Mouse (Mus musculus): ENCODE measurements around the gene C1qtnf5. TPM values are rescaled to one million over a fixed set of nuclear protein-coding genes. Genes with fewer than 3 reads are reported as not detected.

C1qtnf5 gene
- polyA plus RNA-seq, 1 experiment = not detected

GRCm38 (mm10) chr9:44074395-44075275 is 32.4 kb upstream of the C1qtnf5 start:
- Histone ChIP-seq H3K9me3 (replicated peaks; ENCODE audit: control insufficient read depth, insufficient read depth, low read length, poor library complexity, severe bottlenecking) (no peaks in the 10 kb centered on the region), H3K27me3 (ENCODE audit: control insufficient read depth, insufficient read depth, low read length, poor library complexity, severe bottlenecking) (no peaks in the 10 kb centered on the region), H3K4me1 (ENCODE audit: control insufficient read depth, insufficient read depth, low read length) (peaks cover 2% of the 10 kb centered on the region), H3K4me3 (ENCODE audit: low read depth, low read length) (no peak overlapping the region), H3K36me3 (ENCODE audit: control insufficient read depth, insufficient read depth, low read length, poor library complexity, severe bottlenecking) (no peaks in the 10 kb centered on the region), H3K9ac (ENCODE audit: low read depth, poor library complexity, severe bottlenecking) (no peak overlapping the region), H3K27ac (ENCODE audit: insufficient read depth, low read length) (no peak overlapping the region)
- TF ChIP-seq CTCF (IDR thresholded peaks at IDR 0.05; ENCODE audit: low read depth, low read length) (peak; percentile 56), EP300 (IDR thresholded peaks at IDR 0.05; ENCODE audit: insufficient read depth, low read depth, low read length) (no peak)

GRCm38 (mm10) chr9:44075276-44075995 is 31.6 kb upstream of the C1qtnf5 start:
- H3K9me3 ChIP-seq (replicated peaks; ENCODE audit: control insufficient read depth, insufficient read depth, low read length, poor library complexity, severe bottlenecking) = no peaks in the 10 kb centered on the region
- H3K9ac ChIP-seq (ENCODE audit: low read depth, poor library complexity, severe bottlenecking) = no peak overlapping the region
- peaks cover 2% of the 10 kb centered on the region for H3K4me1 ChIP-seq (ENCODE audit: control insufficient read depth, insufficient read depth, low read length)
- no peaks in the 10 kb centered on the region for H3K36me3 ChIP-seq (ENCODE audit: control insufficient read depth, insufficient read depth, low read length, poor library complexity, severe bottlenecking)
- no peak overlapping the region for H3K27ac ChIP-seq (ENCODE audit: insufficient read depth, low read length)
- no peak overlapping the region for H3K4me3 ChIP-seq (ENCODE audit: low read depth, low read length)
- no peak for TF ChIP-seq EP300 (IDR thresholded peaks at IDR 0.05; ENCODE audit: insufficient read depth, low read depth, low read length)
- no peak for TF ChIP-seq CTCF (IDR thresholded peaks at IDR 0.05; ENCODE audit: low read depth, low read length)
- TF ChIP-seq POLR2A (IDR thresholded peaks at IDR 0.05; ENCODE audit: insufficient read depth, low read length) = no peak
- H3K27me3 ChIP-seq (ENCODE audit: control insufficient read depth, insufficient read depth, low read length, poor library complexity, severe bottlenecking) = no peaks in the 10 kb centered on the region

GRCm38 (mm10) chr9:44075996-44076763 is 30.9 kb upstream of the C1qtnf5 start:
- no peak overlapping the region for H3K9ac ChIP-seq (ENCODE audit: low read depth, poor library complexity, severe bottlenecking)
- peaks cover 2% of the 10 kb centered on the region for H3K4me1 ChIP-seq (ENCODE audit: control insufficient read depth, insufficient read depth, low read length)
- TF ChIP-seq EP300 (IDR thresholded peaks at IDR 0.05; ENCODE audit: insufficient read depth, low read depth, low read length) (no peak), POLR2A (IDR thresholded peaks at IDR 0.05; ENCODE audit: insufficient read depth, low read length) (no peak), CTCF (IDR thresholded peaks at IDR 0.05; ENCODE audit: low read depth, low read length) (no peak)
- H3K27ac ChIP-seq (ENCODE audit: insufficient read depth, low read length) = no peak overlapping the region
- H3K36me3 ChIP-seq (ENCODE audit: control insufficient read depth, insufficient read depth, low read length, poor library complexity, severe bottlenecking) = no peaks in the 10 kb centered on the region
- H3K27me3 ChIP-seq (ENCODE audit: control insufficient read depth, insufficient read depth, low read length, poor library complexity, severe bottlenecking) = no peaks in the 10 kb centered on the region
- no peaks in the 10 kb centered on the region for H3K9me3 ChIP-seq (replicated peaks; ENCODE audit: control insufficient read depth, insufficient read depth, low read length, poor library complexity, severe bottlenecking)
- no peak overlapping the region for H3K4me3 ChIP-seq (ENCODE audit: low read depth, low read length)

- H3K4me1 ChIP-seq (ENCODE audit: control insufficient read depth, insufficient read depth, low read length) = peaks cover 2% of the 10 kb centered on the region
- no peaks in the 10 kb centered on the region for H3K27me3 ChIP-seq (ENCODE audit: control insufficient read depth, insufficient read depth, low read length, poor library complexity, severe bottlenecking)
- H3K9ac ChIP-seq (ENCODE audit: low read depth, poor library complexity, severe bottlenecking) = no peak overlapping the region
- no peak overlapping the region for H3K4me3 ChIP-seq (ENCODE audit: low read depth, low read length)
- H3K9me3 ChIP-seq (replicated peaks; ENCODE audit: control insufficient read depth, insufficient read depth, low read length, poor library complexity, severe bottlenecking) = no peaks in the 10 kb centered on the region
- no peaks in the 10 kb centered on the region for H3K36me3 ChIP-seq (ENCODE audit: control insufficient read depth, insufficient read depth, low read length, poor library complexity, severe bottlenecking)
- no peak overlapping the region for H3K27ac ChIP-seq (ENCODE audit: insufficient read depth, low read length)
- TF ChIP-seq CTCF (IDR thresholded peaks at IDR 0.05; ENCODE audit: low read depth, low read length) (peak; percentile 52), EP300 (IDR thresholded peaks at IDR 0.05; ENCODE audit: insufficient read depth, low read depth, low read length) (no peak)
These were observed 30.3 kb upstream of the C1qtnf5 start for GRCm38 (mm10) chr9:44076764-44077120.

GRCm38 (mm10) chr9:44077266-44077910 is 29.7 kb upstream of the C1qtnf5 start:
- no peak for TF ChIP-seq POLR2A (IDR thresholded peaks at IDR 0.05; ENCODE audit: insufficient read depth, low read length)

More at GRCm38 (mm10) chr9:44077266-44077910, 29.7 kb upstream of the C1qtnf5 start:
- Histone ChIP-seq H3K27ac (ENCODE audit: insufficient read depth, low read length) (no peak overlapping the region), H3K9me3 (replicated peaks; ENCODE audit: control insufficient read depth, insufficient read depth, low read length, poor library complexity, severe bottlenecking) (no peaks in the 10 kb centered on the region), H3K27me3 (ENCODE audit: control insufficient read depth, insufficient read depth, low read length, poor library complexity, severe bottlenecking) (no peaks in the 10 kb centered on the region), H3K4me3 (ENCODE audit: low read depth, low read length) (no peak overlapping the region), H3K4me1 (ENCODE audit: control insufficient read depth, insufficient read depth, low read length) (no peaks in the 10 kb centered on the region), H3K9ac (ENCODE audit: low read depth, poor library complexity, severe bottlenecking) (no peak overlapping the region), H3K36me3 (ENCODE audit: control insufficient read depth, insufficient read depth, low read length, poor library complexity, severe bottlenecking) (no peaks in the 10 kb centered on the region)

Data from ES-Bruce4 (cell line).